In the genomic region with DNA sequence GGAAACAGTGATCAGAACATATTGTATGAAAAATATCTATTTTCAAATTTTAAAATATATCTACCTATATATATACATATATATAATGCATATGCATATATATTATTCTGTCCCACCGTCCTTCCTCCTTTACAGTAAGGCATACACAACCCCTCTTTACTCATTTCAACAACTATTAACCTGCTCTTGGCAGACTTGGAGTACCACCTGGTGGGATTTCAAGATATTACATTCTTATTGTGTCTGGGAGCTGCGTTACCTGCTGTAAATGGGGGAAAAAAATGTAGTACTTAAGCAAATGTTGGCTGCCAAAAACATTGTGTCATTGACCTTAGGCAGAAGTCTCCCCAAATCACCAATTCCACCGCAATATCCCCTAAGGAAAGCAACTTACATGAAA, we compare ENCODE assay signal across 15 mouse cellular contexts. TPM values are rescaled to one million over a fixed set of nuclear protein-coding genes. Genes with fewer than 3 reads are reported as not detected.
A peak's percentile ranks its signal among the peaks of the same experiment; 100 is the strongest.
DNase-seq lines count a peak whose midpoint lies in the region; ATAC-seq and TF ChIP-seq lines count a peak whose summit lies in the region.
"Had no signal": no experiment of that assay in that cellular context is flagged by ENCODE, and none has a peak within 500 bp of the region (broad histone marks: within the 10 kb centered on the region; RNA-seq: fewer than 3 reads in every experiment).

No protein-coding gene starts in this region.

- H3K4me1 ChIP-seq in forebrain, postnatal 0 days (ENCODE audit: insufficient read depth): no peaks in the 10 kb centered on the region
- H3K4me1 ChIP-seq in forebrain, embryonic 15.5 days: no peaks in the 10 kb centered on the region
- H3K4me1 ChIP-seq in midbrain, postnatal 0 days (ENCODE audit: insufficient read depth, low read length): no peaks in the 10 kb centered on the region
- H3K4me1 ChIP-seq in midbrain, embryonic 10.5 days: no peaks in the 10 kb centered on the region
- no peaks in the 10 kb centered on the region for H3K4me1 ChIP-seq in forebrain, embryonic 10.5 days
- H3K4me1 ChIP-seq: limb, embryonic 13.5 days; neural tube, embryonic 12.5 days had no signal

- no peaks in the 10 kb centered on the region for H3K27me3 ChIP-seq in forebrain, postnatal 0 days (ENCODE audit: insufficient read depth, low read length)
- H3K27me3 ChIP-seq in forebrain, embryonic 15.5 days: no peaks in the 10 kb centered on the region
- no peaks in the 10 kb centered on the region for H3K27me3 ChIP-seq in midbrain, postnatal 0 days (ENCODE audit: insufficient read depth, low read length)
- no peaks in the 10 kb centered on the region for H3K27me3 ChIP-seq in midbrain, embryonic 10.5 days (ENCODE audit: low read depth, poor library complexity, severe bottlenecking)
- H3K27me3 ChIP-seq in forebrain, embryonic 10.5 days (ENCODE audit: poor library complexity, severe bottlenecking): no peaks in the 10 kb centered on the region
- H3K27me3 ChIP-seq: limb, embryonic 13.5 days; neural tube, embryonic 12.5 days had no signal

- peak; percentile 41 for TF ChIP-seq CTCF in forebrain, postnatal 0 days (IDR thresholded peaks at IDR 0.05; ENCODE audit: low read depth)
- peak; percentile 73 for TF ChIP-seq CTCF in midbrain, postnatal 0 days (IDR thresholded peaks at IDR 0.05)

- ATAC-seq in forebrain, postnatal 0 days: no peak
- ATAC-seq in forebrain, embryonic 15.5 days (replicated peaks): no peak
- no peak for ATAC-seq in midbrain, postnatal 0 days (ENCODE audit: low FRiP score)
- ATAC-seq: inflammation-experienced regulatory T-cells, adult 6 months had no signal

- H3K36me3 ChIP-seq in forebrain, postnatal 0 days (ENCODE audit: insufficient read depth): no peaks in the 10 kb centered on the region
- H3K36me3 ChIP-seq in forebrain, embryonic 15.5 days: no peaks in the 10 kb centered on the region
- no peaks in the 10 kb centered on the region for H3K36me3 ChIP-seq in midbrain, postnatal 0 days (ENCODE audit: insufficient read depth, low read length)
- H3K36me3 ChIP-seq in midbrain, embryonic 10.5 days: no peaks in the 10 kb centered on the region
- H3K36me3 ChIP-seq in forebrain, embryonic 10.5 days (replicated peaks): no peaks in the 10 kb centered on the region
- H3K36me3 ChIP-seq: limb, embryonic 13.5 days; neural tube, embryonic 12.5 days had no signal

- no peak overlapping the region for H3K4me3 ChIP-seq in forebrain, postnatal 0 days (ENCODE audit: low read depth, low read length)
- H3K4me3 ChIP-seq in forebrain, embryonic 15.5 days: no peak overlapping the region
- no peak overlapping the region for H3K4me3 ChIP-seq in midbrain, postnatal 0 days (ENCODE audit: low read depth, low read length)
- no peak overlapping the region for H3K4me3 ChIP-seq in midbrain, embryonic 10.5 days
- H3K4me3 ChIP-seq in forebrain, embryonic 10.5 days: no peak overlapping the region
- H3K4me3 ChIP-seq: limb, embryonic 13.5 days; neural tube, embryonic 12.5 days had no signal

- H3K9ac ChIP-seq in forebrain, postnatal 0 days: no peak overlapping the region
- H3K9ac ChIP-seq in forebrain, embryonic 15.5 days (replicated peaks): no peak overlapping the region
- H3K9ac ChIP-seq in midbrain, postnatal 0 days (replicated peaks; ENCODE audit: low read length, poor library complexity, severe bottlenecking): no peak overlapping the region
- H3K9ac ChIP-seq: limb, embryonic 13.5 days; neural tube, embryonic 12.5 days had no signal

- H3K27ac ChIP-seq in forebrain, postnatal 0 days (ENCODE audit: low read depth, low read length): no peak overlapping the region
- no peak overlapping the region for H3K27ac ChIP-seq in forebrain, embryonic 15.5 days (replicated peaks)
- H3K27ac ChIP-seq in midbrain, postnatal 0 days (ENCODE audit: low read depth, low read length): no peak overlapping the region
- H3K27ac ChIP-seq in midbrain, embryonic 10.5 days (replicated peaks): no peak overlapping the region
- no peak overlapping the region for H3K27ac ChIP-seq in forebrain, embryonic 10.5 days
- H3K27ac ChIP-seq: limb, embryonic 13.5 days; neural tube, embryonic 12.5 days had no signal

- DNase-seq in forebrain, postnatal 0 days: peak; percentile 11
- DNase-seq in kidney, postnatal 10 days: peak; percentile 15
- no peak for DNase-seq in kidney, adult 18-20 months
- peak; percentile 60 for DNase-seq in midbrain, postnatal 0 days (ENCODE audit: low spot score)
- DNase-seq in midbrain, embryonic 10.5 days (ENCODE audit: low spot score): no peak
- DNase-seq in lung, postnatal 14 days: peak; percentile 8
- DNase-seq in forebrain, embryonic 10.5 days (ENCODE audit: extremely low spot score, low spot score): no peak
- DNase-seq: cerebellum, adult 9-11 months; gastrocnemius, postnatal 36 days; thymus, postnatal 25 days had no signal

- WGBS in forebrain, postnatal 0 days: 82% methylated on average over 3 of the region's 3 CpGs
- WGBS in forebrain, embryonic 15.5 days: 79% methylated on average over 3 of the region's 3 CpGs
- 75% methylated on average over 3 of the region's 3 CpGs for WGBS in midbrain, postnatal 0 days
- 83% methylated on average over 3 of the region's 3 CpGs for whole genome bisulfite sequencing in midbrain, embryonic 10.5 days
- 90% methylated on average over 3 of the region's 3 CpGs for WGBS in forebrain, embryonic 10.5 days

- no peak overlapping the region for H3K4me2 ChIP-seq in forebrain, postnatal 0 days (ENCODE audit: low read depth)
- H3K4me2 ChIP-seq in forebrain, embryonic 15.5 days (replicated peaks): no peak overlapping the region
- no peak overlapping the region for H3K4me2 ChIP-seq in midbrain, postnatal 0 days (ENCODE audit: low read depth, low read length, poor library complexity, severe bottlenecking)
- H3K4me2 ChIP-seq: limb, embryonic 13.5 days; neural tube, embryonic 12.5 days had no signal

- no peaks in the 10 kb centered on the region for H3K9me3 ChIP-seq in forebrain, postnatal 0 days (ENCODE audit: low read length)
- no peaks in the 10 kb centered on the region for H3K9me3 ChIP-seq in forebrain, embryonic 15.5 days
- H3K9me3 ChIP-seq in midbrain, postnatal 0 days (ENCODE audit: low read length): no peaks in the 10 kb centered on the region
- H3K9me3 ChIP-seq in midbrain, embryonic 10.5 days (replicated peaks): no peaks in the 10 kb centered on the region
- H3K9me3 ChIP-seq in forebrain, embryonic 10.5 days: no peaks in the 10 kb centered on the region
- H3K9me3 ChIP-seq: limb, embryonic 13.5 days; neural tube, embryonic 12.5 days had no signal

RNA-seq across cellular contexts. Expression of a gene that starts 27.0 kb away (rescaled TPM):
- 20.2 and 21.6 TPM in 2 replicates for total RNA-seq in forebrain, postnatal 0 days (2014; rRNA removed)
- polyA plus RNA-seq in forebrain, postnatal 0 days (2015; fragmentation: Nextera tagmentation; extraction: Ambion mirVana): 13.8 and 18.2 TPM in 2 replicates
- 6.4 and 6.8 TPM in 2 replicates for polyA plus RNA-seq in forebrain, embryonic 15.5 days (2015; fragmentation: Nextera tagmentation; extraction: Ambion mirVana)
- 37.4 and 43.4 TPM in 2 replicates for total RNA-seq in midbrain, postnatal 0 days (2014; rRNA removed)
- polyA plus RNA-seq in midbrain, postnatal 0 days (2015; fragmentation: Nextera tagmentation; extraction: Ambion mirVana): 30.6 and 37.2 TPM in 2 replicates
- 0.70 and 1.3 TPM in 2 replicates for polyA plus RNA-seq in midbrain, embryonic 10.5 days (2016; fragmentation: Nextera tagmentation; extraction: Ambion mirVana)
- 0.34 and 0.68 TPM in 2 replicates for polyA plus RNA-seq in forebrain, embryonic 10.5 days (2016; fragmentation: Nextera tagmentation; extraction: Ambion mirVana)
- total RNA-seq: megakaryocyte, adult 5-6 weeks had no signal
- polyA plus RNA-seq: inflammation-experienced regulatory T-cells, adult 6 months had no signal

Comparison
In these comparisons a context has a peak if more than half of its experiments do, and no peak if none do; other contexts are left out.
1. DNase-seq: peak in forebrain, postnatal 0 days (single experiment), kidney, postnatal 10 days (single experiment), midbrain, postnatal 0 days (single experiment) and lung, postnatal 14 days (single experiment); none in kidney, adult 18-20 months (single experiment), midbrain, embryonic 10.5 days (single experiment) and forebrain, embryonic 10.5 days (single experiment).